Mouse (Mus musculus) limb, embryonic 11.5 days (tissue): ENCODE results near the gene Lgals3. TPM values are rescaled to one million over a fixed set of nuclear protein-coding genes. Genes with fewer than 3 reads are reported as not detected.

ENCODE experiments used
- ATAC-seq: fragments of 200-750 bp; cut with Nextera tagmentation; 2 replicates; pipeline ENCODE4 v1.8.0; 2017; ENCODE audit warnings: low read depth; ENCODE audit not compliant: insufficient number of reproducible peaks, low FRiP score, low TSS enrichment
- DNase-seq: peaks from one replicate; pipeline ENCODE4 v3.0.0-alpha.2; 2015; ENCODE audit warnings: low spot score
- H3K27ac ChIP-seq: fragments of 300-500 bp; sonication (generic); replicated peaks from 2 replicates; pipeline ENCODE4 v1.5.1; 2014; ENCODE audit warnings: low read depth, mild to moderate bottlenecking, low read length
- H3K27me3 ChIP-seq: fragments of 300-500 bp; sonication (generic); 2 replicates; pipeline ENCODE4 v1.6.1; 2014; ENCODE audit warnings: mild to moderate bottlenecking, low read length, mixed read lengths; ENCODE audit not compliant: control insufficient read depth, insufficient read depth
- H3K36me3 ChIP-seq: fragments of 300-500 bp; sonication (generic); 2 replicates; pipeline ENCODE4 v1.6.1; 2014; ENCODE audit warnings: mild to moderate bottlenecking, low read length, moderate library complexity, mixed read lengths; ENCODE audit not compliant: control insufficient read depth, insufficient read depth
- H3K4me1 ChIP-seq: fragments of 300-500 bp; sonication (generic); 2 replicates; pipeline ENCODE4 v1.6.1; 2014; ENCODE audit warnings: low read length, mixed read lengths; ENCODE audit not compliant: control insufficient read depth, insufficient read depth
- H3K4me2 ChIP-seq: fragments of 300-500 bp; sonication (generic); 2 replicates; pipeline ENCODE4 v1.6.1; 2014; ENCODE audit warnings: low read depth, mild to moderate bottlenecking, moderate library complexity; ENCODE audit not compliant: severe bottlenecking
- H3K4me3 ChIP-seq: fragments of 300-500 bp; sonication (generic); 2 replicates; pipeline ENCODE4 v1.5.1; 2014; ENCODE audit warnings: low read depth, low read length
- H3K9ac ChIP-seq: fragments of 300-500 bp; sonication (generic); 2 replicates; pipeline ENCODE4 v1.6.1; 2014; ENCODE audit warnings: mild to moderate bottlenecking, low read length
- H3K9me3 ChIP-seq: fragments of 300-500 bp; sonication (generic); 2 replicates; pipeline ENCODE4 v1.6.1; 2016; ENCODE audit warnings: low read length; ENCODE audit not compliant: control insufficient read depth
- WGBS: fragments of 180-500 bp; shearing (Covaris S2); extraction: QIAGEN DNeasy Blood & Tissue Kit; methylation state at CpG from one replicate; pipeline ENCODE4 v1.1.7; 2014; 5-methylcytosine and 5-hydroxymethylcytosine counted together
- polyA plus RNA-seq: library from polyadenylated mRNA; unstranded; fragments of >200 nt; fragmentation: Nextera tagmentation; extraction: Ambion mirVana; gene quantifications from 2 replicates; pipeline ENCODE4 v1.2.1, GENCODE M21; 2014

Lgals3 gene
- polyA plus RNA-seq, 1 experiment from 2014 or later: 0.63 TPM

DNA sequence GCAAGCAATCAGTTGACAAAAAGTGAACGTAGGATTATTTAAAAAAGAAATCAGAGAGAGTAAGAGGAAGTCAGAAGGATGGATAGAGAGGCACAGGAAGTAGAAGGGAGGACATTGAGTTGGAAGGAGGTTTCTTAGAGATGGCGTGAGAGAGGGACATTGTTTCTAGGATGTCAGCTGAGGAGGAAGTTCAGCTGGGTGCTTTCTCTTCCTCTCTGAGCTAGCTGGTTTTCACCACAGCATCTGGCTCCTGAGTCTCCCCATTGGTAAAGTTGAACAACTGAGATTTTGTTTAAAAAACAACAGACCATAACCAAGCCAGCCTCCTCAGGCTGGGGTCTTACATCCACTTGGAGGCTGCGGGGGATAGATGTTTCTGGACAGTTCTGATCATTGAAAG is 7.9 kb upstream of the Lgals3 start:
- Histone ChIP-seq H3K9ac (no peak overlapping the region), H3K9me3 (no peaks in the 10 kb centered on the region), H3K27me3 (no peaks in the 10 kb centered on the region), H3K36me3 (no peaks in the 10 kb centered on the region), H3K4me2 (no peak overlapping the region), H3K4me3 (no peak overlapping the region), H3K4me1 (no peaks in the 10 kb centered on the region), H3K27ac (no peak overlapping the region)
- DNase-seq: no peak
- ATAC-seq: no peak
- WGBS: 80% methylated on average over 3 of the region's 3 CpGs

DNA sequence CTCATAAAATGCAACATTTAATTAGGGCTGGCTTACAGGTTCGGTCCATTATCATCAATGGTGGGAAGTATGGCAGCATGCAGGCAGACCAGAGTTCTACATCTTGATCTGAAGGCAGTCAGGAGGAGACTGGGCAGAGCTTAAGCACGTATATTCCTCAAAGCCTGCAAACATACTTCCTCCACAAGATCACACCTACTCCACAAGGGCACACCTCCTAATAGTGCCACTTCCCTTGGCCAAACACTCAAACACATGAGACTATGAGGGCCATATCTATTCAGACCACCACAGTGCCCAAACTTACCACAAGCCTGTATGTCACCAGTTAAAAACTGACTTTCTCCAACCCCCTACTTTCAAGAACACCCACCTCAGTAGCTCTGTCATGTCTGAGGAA is 6.1 kb upstream of the Lgals3 start:
- H3K36me3 ChIP-seq: no peaks in the 10 kb centered on the region
- no peak overlapping the region for H3K4me2 ChIP-seq
- 87% methylated on average over 2 of the region's 2 CpGs for WGBS
- no peak overlapping the region for H3K4me3 ChIP-seq
- no peaks in the 10 kb centered on the region for H3K9me3 ChIP-seq
- DNase-seq: no peak
- no peak overlapping the region for H3K9ac ChIP-seq
- H3K4me1 ChIP-seq: no peaks in the 10 kb centered on the region
- no peak for ATAC-seq
- H3K27ac ChIP-seq: no peak overlapping the region
- H3K27me3 ChIP-seq: 0 out of 2 replicates have a peak, but pooled peaks cover 2% of the 10 kb centered on the region

DNA sequence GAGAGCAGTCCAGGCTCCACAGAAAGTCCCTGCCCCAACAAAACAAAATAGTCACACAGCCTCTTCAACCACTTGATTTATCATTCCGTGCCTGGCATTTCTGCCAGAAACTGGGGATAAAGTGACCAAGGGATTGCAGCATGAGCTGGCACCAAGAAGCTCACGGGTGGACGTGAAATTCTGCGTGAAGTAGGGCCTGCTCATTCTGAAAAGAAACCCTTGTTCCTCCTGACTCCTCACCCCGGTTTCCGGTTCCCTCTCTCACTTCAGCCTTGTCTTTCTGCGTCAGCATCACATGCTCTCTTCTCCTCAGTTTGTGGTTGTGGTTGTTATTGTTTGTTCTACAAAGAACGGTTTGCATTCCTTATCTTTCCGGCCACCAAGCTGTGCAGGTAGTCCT is 5.7 kb upstream of the Lgals3 start:
- no peaks in the 10 kb centered on the region for H3K9me3 ChIP-seq
- 0 out of 2 replicates have a peak, but pooled peaks cover 2% of the 10 kb centered on the region for H3K27me3 ChIP-seq
- no peaks in the 10 kb centered on the region for H3K36me3 ChIP-seq
- no peaks in the 10 kb centered on the region for H3K4me1 ChIP-seq
- H3K4me3 ChIP-seq: no peak overlapping the region
- no peak overlapping the region for H3K4me2 ChIP-seq
- WGBS: 83% methylated on average over 9 of the region's 9 CpGs
- H3K9ac ChIP-seq: no peak overlapping the region
- no peak overlapping the region for H3K27ac ChIP-seq
- ATAC-seq (no peak), DNase-seq (no peak)

DNA sequence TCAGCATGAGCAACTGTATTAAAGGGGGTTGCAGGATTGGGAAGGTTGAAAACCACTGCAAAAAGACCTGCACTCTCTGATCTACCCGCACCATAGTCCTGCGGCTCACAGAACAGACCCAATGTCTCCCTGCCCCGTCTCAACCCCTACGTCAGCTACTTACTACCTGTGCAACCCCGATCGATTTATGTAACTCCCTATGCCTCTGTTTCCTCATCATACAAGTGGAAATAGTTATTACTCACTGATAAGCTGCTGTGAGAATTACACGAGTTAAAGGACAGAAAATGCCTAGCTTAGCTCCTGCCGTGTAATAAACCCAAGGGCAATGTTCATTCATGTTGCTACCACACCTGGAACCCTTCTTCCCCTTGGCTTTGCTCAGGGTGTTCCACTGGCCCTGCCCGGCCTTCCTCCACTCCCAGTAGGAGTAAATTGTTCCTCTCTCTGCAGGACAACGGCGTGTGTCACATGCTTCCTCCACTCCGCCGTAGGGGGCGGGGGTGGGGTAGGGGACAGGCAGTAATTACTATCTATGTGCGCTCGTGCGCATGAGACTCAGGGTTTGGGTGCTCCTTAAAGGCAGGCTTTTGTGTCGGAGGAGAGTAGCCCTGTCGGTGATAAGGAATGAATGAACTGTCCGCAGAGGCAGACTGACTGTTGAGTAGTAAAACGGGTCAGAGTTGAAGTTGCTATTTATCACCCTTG is 2.7 kb upstream of the Lgals3 start:
- ATAC-seq: no peak
- Histone ChIP-seq H3K27ac (no peak overlapping the region), H3K36me3 (no peaks in the 10 kb centered on the region), H3K4me3 (no peak overlapping the region), H3K27me3 (0 out of 2 replicates have a peak, but pooled peaks cover 2% of the 10 kb centered on the region), H3K9ac (no peak overlapping the region), H3K9me3 (no peaks in the 10 kb centered on the region), H3K4me2 (peak overlapping the region; percentile 20; the same call in 1 of the 2 replicates), H3K4me1 (no peaks in the 10 kb centered on the region)
- DNase-seq: peak; percentile 39
- 42% methylated on average over 21 of the region's 21 CpGs for WGBS

DNA sequence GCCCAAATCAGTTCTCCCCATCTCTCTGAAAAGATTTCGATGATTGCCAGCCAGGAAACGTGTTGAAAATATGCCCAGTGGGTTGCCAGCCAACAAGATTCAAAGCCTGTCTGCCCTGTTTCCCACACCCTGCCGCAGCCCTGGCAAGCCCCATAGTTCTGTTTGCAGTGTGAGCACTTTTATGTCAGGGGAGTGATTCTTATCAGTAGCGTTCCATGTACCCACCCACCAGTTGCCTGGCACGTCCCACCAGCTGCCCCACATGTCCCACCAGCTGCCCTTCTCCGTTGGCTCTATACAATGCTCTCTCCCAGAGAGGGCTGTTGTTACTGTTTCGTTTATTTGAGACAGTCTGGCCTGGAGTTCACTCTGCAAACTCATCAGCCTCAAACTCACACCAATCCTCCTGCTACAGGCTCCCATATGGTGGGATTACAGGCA is 650 bp upstream of the Lgals3 start:
- H3K4me2 ChIP-seq: no peak overlapping the region
- no peaks in the 10 kb centered on the region for H3K4me1 ChIP-seq
- H3K36me3 ChIP-seq: no peaks in the 10 kb centered on the region
- H3K9me3 ChIP-seq: no peaks in the 10 kb centered on the region
- WGBS: 58% methylated on average over 7 of the region's 7 CpGs
- ATAC-seq (no peak), DNase-seq (no peak)
- no peak overlapping the region for H3K4me3 ChIP-seq
- H3K9ac ChIP-seq: no peak overlapping the region
- H3K27ac ChIP-seq: no peak overlapping the region
- 0 out of 2 replicates have a peak, but pooled peaks cover 2% of the 10 kb centered on the region for H3K27me3 ChIP-seq

DNA sequence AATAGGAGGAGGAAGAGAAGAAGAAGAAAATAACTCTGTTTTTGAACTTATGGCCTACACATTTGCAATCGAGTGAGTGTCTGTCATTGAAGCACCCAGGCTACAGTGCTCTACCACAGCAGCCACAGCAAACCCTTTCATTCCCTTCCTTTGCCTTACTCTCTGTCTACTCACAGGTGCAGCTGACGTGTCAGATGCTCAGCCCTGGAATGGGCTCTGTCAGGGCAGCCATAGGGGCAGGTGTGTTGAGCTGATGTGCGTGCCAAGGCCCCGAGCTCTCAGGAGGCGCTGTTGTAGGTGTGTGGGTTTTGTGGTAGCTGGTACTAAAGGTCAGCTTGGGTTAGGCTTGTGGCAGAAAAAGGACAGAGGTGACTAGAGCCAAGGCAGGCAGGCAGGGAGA is 2.2 kb downstream of the Lgals3 start:
- WGBS: 91% methylated on average over 5 of the region's 5 CpGs
- no peak for DNase-seq
- Histone ChIP-seq H3K9me3 (no peaks in the 10 kb centered on the region), H3K36me3 (no peaks in the 10 kb centered on the region), H3K4me1 (no peaks in the 10 kb centered on the region), H3K4me3 (no peak overlapping the region), H3K4me2 (no peak overlapping the region), H3K27ac (no peak overlapping the region), H3K27me3 (peaks cover 21% of the 10 kb centered on the region), H3K9ac (no peak overlapping the region)
- ATAC-seq: no peak

DNA sequence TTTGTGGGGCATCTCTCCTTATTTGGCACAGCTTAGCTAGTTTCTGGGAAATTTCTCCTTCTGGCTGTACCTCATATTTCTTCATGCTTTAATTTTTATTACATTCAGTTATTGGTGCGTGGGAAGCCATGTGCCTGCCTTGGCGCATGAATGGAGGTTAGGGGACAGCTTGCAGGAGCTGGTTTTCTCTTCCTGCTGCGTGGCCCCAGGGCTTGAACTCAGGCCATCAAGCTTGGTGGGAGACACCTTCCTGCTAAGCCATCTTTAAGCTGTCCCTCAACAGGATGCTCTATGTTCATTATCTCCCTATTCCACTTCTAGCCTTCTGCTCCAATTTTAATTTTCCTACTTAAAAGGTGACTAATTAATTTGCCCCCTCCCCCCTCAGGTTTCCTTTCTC is 3.2 kb downstream of the Lgals3 start:
- ATAC-seq (no peak), DNase-seq (no peak)
- H3K4me1 ChIP-seq: no peaks in the 10 kb centered on the region
- H3K27me3 ChIP-seq: peaks cover 18% of the 10 kb centered on the region
- WGBS: 73% methylated on average over 3 of the region's 3 CpGs
- H3K4me3 ChIP-seq: no peak overlapping the region
- H3K36me3 ChIP-seq: no peaks in the 10 kb centered on the region
- no peak overlapping the region for H3K4me2 ChIP-seq
- H3K9me3 ChIP-seq: no peaks in the 10 kb centered on the region
- H3K9ac ChIP-seq: no peak overlapping the region
- no peak overlapping the region for H3K27ac ChIP-seq

DNA sequence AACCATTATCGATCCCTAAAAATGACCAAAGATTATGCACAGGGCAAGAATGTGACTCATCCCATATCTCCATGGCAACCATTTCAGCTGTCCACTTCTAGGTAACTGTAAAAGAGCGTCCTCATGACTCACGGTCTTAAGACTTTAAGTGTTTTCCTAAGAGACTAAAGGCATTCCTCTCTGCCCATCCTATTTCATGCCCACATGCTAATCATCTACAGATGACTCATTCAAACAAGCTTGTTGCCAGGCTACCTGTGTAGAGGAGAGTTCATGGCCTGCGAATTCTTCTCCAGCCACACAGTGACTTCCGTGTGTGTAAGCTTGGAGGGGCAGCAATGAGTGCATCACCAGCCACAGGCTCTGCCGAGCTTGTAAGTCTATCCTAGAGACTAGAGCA is 4.1 kb downstream of the Lgals3 start:
- ATAC-seq: no peak
- DNase-seq: no peak

More for the DNA sequence above, 4.1 kb downstream of the Lgals3 start:
- no peaks in the 10 kb centered on the region for H3K9me3 ChIP-seq
- H3K27me3 ChIP-seq: peaks cover 18% of the 10 kb centered on the region
- WGBS: 74% methylated on average over 6 of the region's 6 CpGs
- H3K27ac ChIP-seq: no peak overlapping the region
- H3K9ac ChIP-seq: no peak overlapping the region
- no peak overlapping the region for H3K4me3 ChIP-seq
- H3K36me3 ChIP-seq: no peaks in the 10 kb centered on the region
- H3K4me1 ChIP-seq: no peaks in the 10 kb centered on the region
- no peak overlapping the region for H3K4me2 ChIP-seq
